Mouse (Mus musculus) bone marrow, adult 2 months (tissue): Measurements from ENCODE around the gene Alcam.

Experiments used
- CTCF ChIP-seq: fragments of 200-500 bp; IDR thresholded peaks from 2 replicates; pipeline ENCODE4 v1.5.1; 2011; ENCODE audit warnings: low read length, control low read depth; ENCODE audit not compliant: control insufficient read depth, insufficient read depth
- POLR2A ChIP-seq: fragments of 200-500 bp; IDR thresholded peaks from 2 replicates; pipeline ENCODE4 v1.6.1; 2011; ENCODE audit warnings: low read depth, mild to moderate bottlenecking, control low read depth, low read length, borderline replicate concordance; ENCODE audit not compliant: control insufficient read depth

DNA sequence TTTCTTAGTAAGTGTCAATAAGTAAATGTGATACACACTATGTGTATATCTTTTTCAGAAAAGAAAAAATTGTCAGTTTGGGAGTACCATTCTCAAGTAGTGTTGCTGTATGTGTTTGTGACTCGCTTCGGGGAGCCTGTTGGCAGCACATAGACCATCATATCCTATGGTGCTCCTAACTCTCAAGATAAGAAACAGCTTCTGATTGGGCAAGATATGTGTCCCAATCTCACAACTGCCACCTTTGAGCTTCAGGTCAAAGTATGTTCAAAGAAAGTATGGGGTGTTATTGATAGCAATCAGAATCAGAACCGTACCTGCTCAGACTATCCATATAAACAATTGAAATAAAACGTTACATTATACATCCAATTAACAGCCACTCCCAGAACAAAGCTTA lies 202.9 kb downstream of the Alcam start:
- TF ChIP-seq CTCF (no peak), POLR2A (no peak)
